Mouse (Mus musculus) embryo, embryonic 9.5 days (tissue): ENCODE data around the gene Tdrd5.
"Not testable (repeated sequence)": the region's sequence is repeated elsewhere in the genome, so short reads cannot be mapped to it uniquely, and the experiment has no call there.

Experiments
- DNase-seq: peaks from one replicate; pipeline ENCODE4 v3.0.0-alpha.2; 2017; ENCODE audit errors: extremely low spot score

Tdrd5 gene

GRCm38 (mm10) chr1:156302911-156303749 is at the start of gene Tdrd5:
Gene Tdrd5, minus strand, starts transcription at chr1:156303664.
- peak; percentile 52 for DNase-seq

- no peak for DNase-seq
These were observed 49.0 kb upstream of the Tdrd5 start for GRCm38 (mm10) chr1:156352466-156352865.

GRCm38 (mm10) chr1:156350441-156350840 is 47.0 kb upstream of the Tdrd5 start:
- DNase-seq = no peak

- no peak for DNase-seq
These were observed 45.6 kb upstream of the Tdrd5 start for GRCm38 (mm10) chr1:156349031-156349430.

- DNase-seq = no peak
These were observed 42.2 kb upstream of the Tdrd5 start for GRCm38 (mm10) chr1:156345633-156346032.

- no peak for DNase-seq
These were observed 41.0 kb upstream of the Tdrd5 start for GRCm38 (mm10) chr1:156344433-156344832.

- no peak for DNase-seq
These were observed 37.4 kb upstream of the Tdrd5 start for GRCm38 (mm10) chr1:156340847-156341246.

- no peak for DNase-seq
These were observed 19.7 kb upstream of the Tdrd5 start for GRCm38 (mm10) chr1:156323126-156323525.

GRCm38 (mm10) chr1:156310630-156311029 is 7.2 kb upstream of the Tdrd5 start, which contains the start of gene Nphs2:
Gene Nphs2, plus strand, starts transcription at chr1:156310727.
- DNase-seq = peak; percentile 17

- DNase-seq = no peak
These were observed 5.1 kb upstream of the Tdrd5 start for GRCm38 (mm10) chr1:156308595-156308994.

- no peak for DNase-seq
These were observed 13.4 kb downstream of the Tdrd5 start for GRCm38 (mm10) chr1:156290016-156290415.

GRCm38 (mm10) chr1:156289222-156289587 is 14.3 kb downstream of the Tdrd5 start:
- DNase-seq = not testable (repeated sequence)

GRCm38 (mm10) chr1:156288556-156289221 is 14.8 kb downstream of the Tdrd5 start:
- DNase-seq = no peak

- no peak for DNase-seq
These were observed 17.9 kb downstream of the Tdrd5 start for GRCm38 (mm10) chr1:156285541-156285896.

GRCm38 (mm10) chr1:156284851-156285540 is 18.5 kb downstream of the Tdrd5 start:
- no peak for DNase-seq

- DNase-seq = no peak
These were observed 19.3 kb downstream of the Tdrd5 start for GRCm38 (mm10) chr1:156284207-156284606.

GRCm38 (mm10) chr1:156280131-156280530 is 23.3 kb downstream of the Tdrd5 start:
- no peak for DNase-seq

GRCm38 (mm10) chr1:156273647-156274046 is 29.8 kb downstream of the Tdrd5 start:
- no peak for DNase-seq

GRCm38 (mm10) chr1:156271654-156272053 is 31.8 kb downstream of the Tdrd5 start:
- DNase-seq = no peak

- no peak for DNase-seq
These were observed 33.0 kb downstream of the Tdrd5 start for GRCm38 (mm10) chr1:156270471-156270870.

GRCm38 (mm10) chr1:156268546-156268945 is 34.9 kb downstream of the Tdrd5 start:
- not testable (repeated sequence) for DNase-seq

GRCm38 (mm10) chr1:156263946-156264345 is 39.5 kb downstream of the Tdrd5 start:
- DNase-seq = no peak
